Mouse (Mus musculus) naive thymus-derived CD4-positive, alpha-beta T cell, adult 2 months (primary cell): ENCODE results near the gene G6pc.
"Not testable (repeated sequence)": the region's sequence is repeated elsewhere in the genome, so short reads cannot be mapped to it uniquely, and the experiment has no call there.

ENCODE experiments used
- DNase-seq: peaks from one replicate; pipeline ENCODE4 v3.0.0-alpha.2; 2011; ENCODE audit warnings: low read depth

The G6pc gene

DNA sequence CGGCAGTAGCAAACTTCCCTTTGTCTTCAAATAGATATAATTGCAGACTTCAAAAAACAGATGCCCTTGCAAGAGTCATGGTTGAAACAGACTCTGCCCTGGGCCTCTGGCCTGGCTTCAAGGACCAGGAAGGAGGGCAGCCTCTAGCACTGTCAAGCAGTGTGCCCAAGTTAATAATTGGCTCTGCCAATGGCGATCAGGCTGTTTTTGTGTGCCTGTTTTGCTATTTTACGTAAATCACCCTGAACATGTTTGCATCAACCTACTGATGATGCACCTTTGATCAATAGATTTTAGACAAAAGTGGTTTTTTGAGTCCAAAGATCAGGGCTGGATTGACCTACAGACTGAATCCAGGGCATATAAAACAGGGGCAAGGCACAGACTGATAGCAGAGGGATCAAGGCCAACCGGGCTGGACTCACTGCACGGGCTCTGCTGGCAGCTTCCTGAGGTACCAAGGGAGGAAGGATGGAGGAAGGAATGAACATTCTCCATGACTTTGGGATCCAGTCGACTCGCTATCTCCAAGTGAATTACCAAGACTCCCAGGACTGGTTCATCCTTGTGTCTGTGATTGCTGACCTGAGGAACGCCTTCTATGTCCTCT is at the start of gene G6pc:
TSS of gene G6pc (plus strand) at position 236 of the 610 bp plus-strand sequence.
- no peak for DNase-seq

DNA sequence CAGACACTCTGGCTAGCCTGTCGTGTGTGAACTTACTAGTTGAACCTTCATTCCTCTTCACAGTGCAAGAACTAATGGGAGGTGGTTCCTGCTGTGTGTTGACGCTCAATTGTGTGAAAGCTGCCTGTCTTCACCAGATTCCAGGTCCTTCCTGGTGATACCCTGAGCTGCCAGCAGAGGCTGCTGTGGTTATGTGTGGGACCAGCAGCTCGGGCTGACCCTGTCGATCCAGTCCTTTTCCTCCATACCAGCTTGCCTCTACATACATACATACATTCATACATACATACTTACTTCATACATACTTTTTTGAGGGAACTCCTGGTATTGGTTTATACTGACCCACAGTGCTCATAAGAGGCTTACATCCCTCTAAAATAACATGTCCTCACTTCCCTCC is 43.8 kb upstream of the G6pc start:
- peak; percentile 46 for DNase-seq

- DNase-seq: no peak
Measured at GRCm38 (mm10) chr11:101324763-101325162, 42.6 kb upstream of the G6pc start, which contains the start of gene Aoc2. TSS of gene Aoc2 (plus strand) at chr11:101325063.

GRCm38 (mm10) chr11:101325201-101325600 is 42.2 kb upstream of the G6pc start:
- DNase-seq: not testable (repeated sequence)

DNA sequence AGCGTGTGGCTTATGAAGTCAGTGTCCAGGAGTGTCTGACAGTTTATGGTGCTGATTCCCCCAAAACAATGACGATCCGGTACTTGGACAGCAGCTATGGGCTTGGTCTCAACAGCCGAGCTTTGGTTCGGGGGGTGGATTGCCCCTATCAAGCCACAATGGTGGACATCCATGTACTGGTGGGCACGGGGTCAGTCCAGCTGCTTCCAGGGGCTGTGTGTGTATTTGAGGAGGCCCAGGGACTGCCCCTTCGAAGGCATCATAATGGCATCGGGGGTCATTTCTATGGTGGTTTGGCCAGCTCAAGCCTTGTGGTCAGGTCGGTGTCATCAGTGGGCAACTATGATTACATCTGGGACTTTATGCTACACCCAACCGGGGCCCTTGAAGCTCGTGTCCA is 41.2 kb upstream of the G6pc start:
- DNase-seq: no peak

GRCm38 (mm10) chr11:101327311-101327710 is 40.0 kb upstream of the G6pc start:
- no peak for DNase-seq

- DNase-seq: no peak
Measured at GRCm38 (mm10) chr11:101328941-101329635, 38.3 kb upstream of the G6pc start.

DNA sequence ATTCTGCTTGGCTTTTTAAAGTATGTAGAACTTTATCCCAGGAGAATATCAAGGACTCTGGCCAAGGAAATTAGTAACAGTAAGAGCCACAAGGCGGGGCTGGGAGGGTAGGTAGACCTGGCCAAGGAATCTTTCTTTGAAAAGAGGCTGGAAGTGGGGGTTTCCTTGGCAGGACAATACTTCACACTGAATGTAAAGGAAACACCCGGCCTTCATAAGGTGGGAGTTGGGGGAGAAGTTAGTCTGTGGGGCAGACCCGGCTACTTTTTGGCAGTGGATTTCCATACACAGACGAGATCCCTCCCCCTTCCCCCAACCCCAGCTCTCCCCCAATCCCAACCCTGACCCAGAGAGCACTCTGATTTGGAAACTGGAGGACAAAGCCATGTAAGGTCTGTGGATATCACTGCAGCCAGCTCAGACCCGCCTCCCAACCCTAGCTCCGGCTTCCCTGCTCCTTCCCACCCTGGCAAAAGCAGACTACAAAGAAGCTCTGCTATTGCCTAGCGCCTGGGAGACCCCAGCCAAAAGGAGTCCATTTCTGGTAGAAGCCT is 36.9 kb upstream of the G6pc start, which contains the start of gene Aoc3:
TSS of gene Aoc3 (plus strand) at position 235 of the 554 bp plus-strand sequence.
- no peak for DNase-seq

DNA sequence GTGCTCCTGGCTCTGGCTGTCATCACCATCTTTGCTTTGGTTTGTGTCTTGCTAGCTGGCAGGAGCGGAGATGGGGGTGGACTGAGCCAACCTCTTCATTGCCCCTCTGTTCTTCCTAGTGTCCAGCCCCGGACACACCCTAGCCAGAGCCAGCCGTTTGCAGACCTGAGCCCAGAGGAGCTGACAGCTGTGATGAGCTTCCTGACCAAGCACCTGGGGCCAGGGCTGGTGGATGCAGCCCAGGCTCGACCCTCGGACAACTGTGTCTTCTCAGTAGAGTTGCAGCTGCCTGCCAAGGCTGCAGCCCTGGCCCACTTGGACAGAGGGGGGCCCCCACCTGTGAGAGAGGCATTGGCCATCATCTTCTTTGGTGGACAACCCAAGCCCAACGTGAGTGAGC is 36.4 kb upstream of the G6pc start:
- not testable (repeated sequence) for DNase-seq

DNA sequence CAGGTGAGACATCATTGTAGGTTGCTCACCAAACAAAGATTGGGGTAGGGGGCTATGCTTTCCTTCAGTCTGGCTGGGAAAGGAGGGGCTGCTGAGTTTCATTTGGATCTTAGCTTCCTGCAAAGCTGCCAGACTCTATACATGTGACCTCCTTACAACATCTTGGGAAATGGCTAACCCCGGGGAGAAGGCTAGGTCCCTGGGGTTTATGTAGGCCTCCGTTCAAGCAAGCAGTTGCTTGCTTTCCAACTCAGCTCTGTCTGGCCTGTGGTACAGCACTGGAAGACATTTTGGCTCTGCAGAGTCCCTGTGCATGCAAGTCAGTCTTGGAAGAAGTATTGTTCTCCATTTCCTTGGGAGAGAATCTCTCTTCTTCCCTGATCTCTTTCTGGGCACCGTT is 34.8 kb upstream of the G6pc start:
- DNase-seq: no peak

GRCm38 (mm10) chr11:101334023-101334422 is 33.3 kb upstream of the G6pc start:
- DNase-seq: no peak

DNA sequence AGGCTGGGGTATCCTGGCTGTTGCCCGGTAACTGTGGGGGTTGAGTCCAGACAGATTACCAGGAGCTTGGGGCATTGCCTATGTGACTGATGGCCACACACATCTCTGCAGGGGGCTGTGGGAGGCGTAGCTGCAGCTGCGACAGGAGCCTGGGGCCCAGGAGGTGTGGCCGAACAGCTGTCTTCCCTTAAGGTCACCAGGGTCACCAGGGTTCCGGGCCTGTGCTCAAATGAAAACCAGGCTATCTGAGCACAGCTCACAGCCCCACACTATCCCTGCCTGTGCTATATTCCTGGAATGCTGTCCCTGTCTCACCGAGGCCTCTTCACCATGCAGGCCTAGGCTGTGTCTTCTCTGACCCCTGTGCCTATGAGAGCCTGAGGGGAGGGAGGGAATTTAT is 32.8 kb upstream of the G6pc start:
- no peak for DNase-seq

GRCm38 (mm10) chr11:101335685-101336084 is 31.7 kb upstream of the G6pc start:
- no peak for DNase-seq

DNA sequence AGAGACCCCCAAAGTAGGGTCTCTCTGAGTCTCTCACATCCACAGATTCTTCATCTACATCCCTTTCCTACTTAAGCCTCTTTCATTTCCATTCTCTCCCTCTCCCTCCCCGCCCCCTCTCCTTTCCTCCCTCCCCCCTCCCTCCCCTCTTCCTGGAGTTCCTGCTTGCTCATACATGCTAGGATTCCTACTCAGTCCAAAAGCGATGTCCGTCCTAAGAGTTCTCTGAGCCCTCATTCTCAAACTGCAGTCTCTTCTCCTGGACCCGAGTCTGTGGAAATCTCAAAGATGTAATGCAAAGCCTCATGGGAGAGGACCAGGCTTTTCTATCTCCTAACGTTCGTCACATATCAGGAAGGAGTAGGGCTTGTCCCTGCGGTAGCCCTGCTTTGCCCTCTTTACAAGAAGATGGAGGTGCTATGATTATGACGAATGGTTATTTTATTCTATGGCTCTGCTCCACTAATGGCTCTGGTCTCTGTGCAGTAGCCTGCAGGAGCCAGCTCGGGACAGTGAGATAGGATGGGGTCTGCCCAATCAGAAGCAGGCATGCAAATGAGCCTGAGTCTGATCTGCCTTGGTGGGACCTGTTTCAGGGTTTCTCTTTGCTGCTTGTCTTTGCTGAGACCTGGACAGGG is 29.1 kb upstream of the G6pc start:
- DNase-seq: no peak

- DNase-seq: no peak
Measured at GRCm38 (mm10) chr11:101347083-101347775, 20.1 kb upstream of the G6pc start.

GRCm38 (mm10) chr11:101348774-101349173 is 18.6 kb upstream of the G6pc start:
- DNase-seq: no peak

- no peak for DNase-seq
Measured at GRCm38 (mm10) chr11:101349216-101349615, 18.1 kb upstream of the G6pc start.

DNA sequence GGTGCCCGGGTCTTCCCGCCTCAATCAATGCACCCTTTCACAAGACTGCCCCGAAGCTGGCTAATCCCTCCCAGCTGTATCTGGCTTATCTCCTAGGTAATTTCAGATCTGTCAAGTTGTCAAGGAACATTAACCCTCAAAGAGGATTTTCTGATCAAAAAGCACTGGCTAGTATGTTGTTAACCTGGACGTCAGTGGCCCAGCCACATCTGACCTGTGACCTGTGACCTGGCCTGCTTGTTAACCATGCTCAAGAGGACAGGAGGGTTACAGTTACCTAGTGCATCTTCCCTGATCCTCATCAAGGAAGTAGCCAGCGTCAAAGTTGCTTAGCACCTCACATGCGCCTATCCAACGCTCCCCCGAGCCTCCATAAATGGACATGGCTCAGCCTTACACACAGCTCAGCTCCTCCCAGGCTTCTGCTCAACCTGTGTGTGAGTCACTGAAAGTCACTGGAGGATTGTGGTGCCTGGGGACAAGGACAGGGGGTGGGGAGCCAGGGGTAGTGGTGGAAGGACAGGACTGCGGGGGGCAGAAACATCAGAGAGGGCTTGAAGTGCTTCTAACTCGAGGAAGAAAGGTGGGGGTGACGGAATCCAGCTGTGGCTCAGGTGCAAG is 16.2 kb upstream of the G6pc start:
- no peak for DNase-seq

DNA sequence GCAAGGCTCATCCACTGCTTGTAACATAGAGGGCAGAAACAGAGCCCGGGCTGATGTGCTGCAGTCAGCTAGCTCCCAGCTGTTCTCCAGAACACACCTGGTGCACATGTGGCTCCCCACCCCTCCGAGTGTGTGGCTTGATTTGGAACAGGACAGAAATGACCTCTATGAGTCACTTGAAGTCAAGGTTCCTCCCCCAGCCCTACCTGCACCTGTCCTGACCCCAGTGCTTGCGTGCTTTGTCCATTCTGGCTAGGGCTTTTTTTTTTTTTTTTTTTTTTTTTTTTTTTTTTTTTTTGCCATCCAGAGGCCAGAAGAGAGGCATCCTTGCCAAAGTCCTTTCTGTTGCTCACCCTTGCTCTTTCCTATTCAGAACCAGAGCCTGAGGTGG is 15.6 kb upstream of the G6pc start:
- no peak for DNase-seq

DNA sequence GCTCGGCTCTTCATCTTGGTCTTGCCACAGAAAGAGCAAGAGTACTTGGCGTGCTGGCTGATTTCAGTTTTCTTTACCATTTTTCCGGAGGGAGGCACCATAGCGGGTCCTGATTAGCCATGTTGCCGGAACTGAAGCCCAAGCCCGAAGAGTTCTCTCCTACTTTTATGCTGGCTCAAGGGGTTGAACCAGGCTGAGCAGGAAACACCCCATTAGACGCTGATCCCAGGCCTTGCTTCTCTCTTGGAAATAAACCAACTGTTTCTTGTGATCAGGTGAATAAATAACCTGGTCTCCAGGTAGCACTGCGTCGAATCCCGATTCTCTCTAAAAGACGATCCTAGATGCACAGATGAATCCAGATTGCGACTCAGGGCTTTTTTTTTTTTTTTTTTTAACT is 13.9 kb upstream of the G6pc start:
- no peak for DNase-seq

GRCm38 (mm10) chr11:101354438-101355010 is 12.8 kb upstream of the G6pc start:
- no peak for DNase-seq

GRCm38 (mm10) chr11:101355916-101356315 is 11.4 kb upstream of the G6pc start:
- no peak for DNase-seq
